Mouse (Mus musculus) granulocyte monocyte progenitor cell, adult 5-6 weeks (primary cell): ENCODE data around the gene Inpp5f. TPM values are rescaled to one million over a fixed set of nuclear protein-coding genes. Genes with fewer than 3 reads are reported as not detected.
"Not testable (repeated sequence)": the region's sequence is repeated elsewhere in the genome, so short reads cannot be mapped to it uniquely, and the experiment has no call there.

Experiments
- ATAC-seq: replicated peaks from 2 replicates; pipeline ENCODE4 v1.8.0; 2016; ENCODE audit warnings: mild to moderate bottlenecking, moderate TSS enrichment, inconsistent platforms; ENCODE audit not compliant: poor library complexity, severe bottlenecking
- total RNA-seq, 2 experiments: library from RNA; stranded (forward) in 1 of 2; stranded (reverse) in 1 of 2; fragments of 200-712, 200-1000 nt in 1 of 2; fragments of >200 nt in 1 of 2; fragmentation: Nextera tagmentation in 1 of 2; gene quantifications; 2 replicates each; pipeline ENCODE4 v1.2.3; 2014 to 2017

Inpp5f gene
- total RNA-seq (2014; fragmentation: Nextera tagmentation) (9.5 and 11.4 TPM in 2 replicates), total RNA-seq (2017) (8.7 and 17.9 TPM in 2 replicates)

DNA sequence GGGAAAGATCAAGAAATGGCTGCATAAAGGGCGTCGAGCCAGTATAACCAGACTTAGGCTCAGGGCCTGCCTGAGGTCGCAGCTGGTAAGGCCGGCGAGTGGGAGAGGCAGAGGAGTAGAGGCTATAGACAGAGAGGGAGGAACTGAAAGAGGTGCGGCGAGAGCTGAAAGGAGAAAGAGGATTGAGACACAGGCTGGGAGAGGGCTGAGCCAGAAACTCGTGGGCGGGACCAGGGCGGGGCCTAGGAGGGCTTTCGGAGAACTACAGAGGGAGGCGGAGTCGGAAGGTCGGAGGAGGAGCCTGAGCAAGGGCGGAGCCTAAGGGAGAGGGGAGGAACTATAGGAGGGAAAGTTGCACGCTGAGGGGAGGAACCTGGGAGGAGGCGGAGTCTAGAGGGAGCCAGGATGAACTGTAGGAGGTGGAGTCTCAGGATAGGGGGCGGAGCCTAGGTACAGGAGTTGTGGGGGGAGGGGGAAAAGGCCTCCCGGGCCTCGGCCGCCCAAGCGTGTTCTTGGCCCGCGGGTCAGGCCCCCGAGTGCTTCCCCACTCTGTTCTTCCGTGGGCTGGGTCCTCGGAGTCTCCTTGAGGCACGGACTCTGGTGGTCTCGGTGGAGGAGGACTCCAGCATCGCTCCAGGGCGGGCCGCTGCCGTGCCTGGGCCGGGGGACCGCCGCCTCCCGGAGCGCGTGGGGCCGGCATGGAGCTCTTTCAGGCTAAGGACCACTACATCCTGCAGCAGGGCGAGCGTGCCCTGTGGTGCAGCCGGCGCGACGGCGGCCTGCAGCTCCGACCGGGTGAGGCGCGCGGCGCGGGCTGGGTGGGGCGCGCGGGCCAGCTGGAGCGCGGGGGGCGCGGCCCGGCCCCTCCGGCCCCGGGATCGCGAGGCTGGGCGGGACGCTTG is at the start of gene Inpp5f:
Gene Inpp5f (plus strand): TSS at position 432 of the 902 bp plus-strand sequence.
- ATAC-seq: peak; percentile 97

DNA sequence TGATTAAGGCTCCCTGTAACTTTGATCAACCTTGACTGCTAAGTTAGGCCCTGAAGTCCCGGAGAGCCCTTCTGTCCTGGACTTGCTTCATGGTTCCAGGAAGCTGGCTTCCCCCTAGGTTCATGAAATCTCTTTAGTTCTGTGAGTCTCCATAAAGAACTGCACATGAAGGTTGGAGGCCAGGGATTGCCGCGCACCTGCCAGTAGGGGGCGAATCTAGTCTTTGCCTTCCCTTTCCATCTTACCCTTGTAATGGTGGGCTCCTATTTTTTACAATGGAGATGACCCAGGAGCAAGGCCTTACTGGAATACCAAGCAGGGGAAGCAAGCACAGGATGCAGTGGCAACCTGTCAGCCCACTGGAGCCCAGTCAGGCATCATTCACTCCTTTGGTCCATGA is 47.8 kb upstream of the Inpp5f start:
- peak; percentile 76 for ATAC-seq

GRCm38 (mm10) chr7:128566311-128566710 is 44.8 kb upstream of the Inpp5f start:
- no peak for ATAC-seq

GRCm38 (mm10) chr7:128567561-128568244 is 43.4 kb upstream of the Inpp5f start:
- no peak for ATAC-seq

DNA sequence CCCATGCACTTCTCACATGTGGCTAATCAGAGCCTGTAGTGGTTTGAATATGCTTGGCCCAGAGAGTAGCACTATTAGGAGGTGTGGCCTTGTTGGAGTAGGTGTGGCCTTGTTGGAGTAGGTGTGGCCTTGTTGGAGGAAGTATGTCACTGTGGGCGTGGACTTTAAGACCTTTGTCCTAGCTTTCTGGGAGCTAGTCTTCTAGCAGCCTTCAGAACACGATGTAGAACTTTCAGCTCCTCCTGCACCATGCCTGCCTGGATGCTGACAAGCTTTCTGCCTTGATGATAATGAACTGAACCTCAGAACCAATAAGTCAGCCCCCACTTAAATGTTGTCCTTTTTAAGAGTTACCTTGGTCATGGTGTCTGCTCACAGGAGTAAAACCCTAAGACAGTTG is 41.7 kb upstream of the Inpp5f start:
- not testable (repeated sequence) for ATAC-seq

GRCm38 (mm10) chr7:128569987-128570656 is 41.0 kb upstream of the Inpp5f start:
- peak; percentile 93 for ATAC-seq

DNA sequence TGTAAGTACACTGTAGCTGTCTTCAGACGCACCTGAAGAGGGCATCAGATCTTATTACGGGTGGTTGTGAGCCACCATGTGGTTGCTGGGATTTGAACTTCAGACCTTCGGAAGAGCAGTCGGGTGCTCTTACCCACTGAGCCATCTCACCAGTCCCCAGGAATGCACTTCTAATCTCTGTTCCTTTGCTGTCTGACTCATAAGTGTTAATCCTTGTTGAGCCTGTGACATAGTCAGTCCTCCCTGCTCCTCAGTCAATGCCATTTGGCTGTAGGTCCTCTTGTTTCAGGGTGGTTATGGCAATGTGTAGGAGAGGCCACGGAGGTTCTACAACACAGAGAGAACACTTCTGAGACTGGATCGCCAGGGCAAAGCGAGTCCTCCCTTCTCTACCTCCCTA is 40.5 kb upstream of the Inpp5f start:
- not testable (repeated sequence) for ATAC-seq

DNA sequence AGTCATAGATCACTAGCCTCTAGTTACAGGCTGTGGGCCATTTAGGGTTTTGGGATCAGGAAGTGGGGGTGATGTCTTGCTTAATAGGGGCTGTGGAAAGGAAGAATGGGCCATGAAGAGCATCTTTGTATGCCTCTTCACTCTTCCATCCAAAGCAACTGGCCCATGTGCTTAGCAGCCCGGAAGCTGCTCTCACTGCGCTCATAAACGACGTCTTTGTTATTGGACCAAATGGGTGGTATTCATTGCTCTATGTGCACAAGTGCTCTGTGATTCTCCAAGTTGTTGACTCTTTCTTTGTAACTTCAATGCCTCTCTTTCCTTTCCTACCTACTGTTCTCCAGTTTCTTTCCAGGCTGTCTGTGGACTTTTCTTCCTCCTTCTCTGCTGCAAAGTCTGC is 39.1 kb upstream of the Inpp5f start:
- no peak for ATAC-seq

GRCm38 (mm10) chr7:128575211-128575610 is 35.9 kb upstream of the Inpp5f start:
- ATAC-seq: no peak

DNA sequence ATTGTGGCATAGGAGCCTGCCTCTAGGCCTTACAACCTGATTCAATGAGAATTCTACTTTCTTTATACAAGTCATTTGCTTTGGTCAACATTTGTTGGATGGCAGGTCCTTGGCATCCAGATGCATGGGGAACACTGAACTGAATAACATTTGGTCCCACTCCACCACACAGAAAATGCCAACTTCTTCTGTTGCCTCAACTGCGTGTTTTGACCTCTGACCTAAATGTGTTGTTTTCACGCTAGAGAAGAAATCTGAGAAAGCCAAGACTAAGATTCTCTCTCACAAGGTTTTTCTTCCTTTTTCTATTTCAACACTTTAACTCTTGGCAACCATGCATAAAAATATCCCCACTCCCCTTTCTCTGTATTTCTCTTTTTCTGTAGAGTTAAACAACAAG is 35.3 kb upstream of the Inpp5f start:
- 0 out of 2 replicates have a peak, but pooled peaks have one; percentile 25 for ATAC-seq

DNA sequence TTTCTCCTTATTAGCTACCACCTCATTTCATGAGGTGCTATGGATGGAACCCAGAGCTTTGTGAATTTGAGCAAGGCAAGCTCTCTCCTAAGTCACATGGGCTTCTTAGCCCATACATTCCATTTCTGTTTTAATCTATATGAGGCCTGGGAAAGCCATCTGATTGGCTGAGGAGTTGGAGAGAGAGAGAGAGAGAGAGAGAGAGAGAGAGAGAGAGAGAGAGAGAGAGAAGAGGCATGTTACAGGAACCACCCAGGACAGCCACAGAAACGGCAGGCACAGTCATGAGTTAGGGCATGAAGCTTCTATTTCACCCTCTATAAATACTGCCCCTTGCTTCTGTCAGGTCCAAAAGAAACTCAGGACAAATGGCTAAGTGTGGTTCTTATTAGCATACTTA is 33.5 kb upstream of the Inpp5f start:
- ATAC-seq: no peak

DNA sequence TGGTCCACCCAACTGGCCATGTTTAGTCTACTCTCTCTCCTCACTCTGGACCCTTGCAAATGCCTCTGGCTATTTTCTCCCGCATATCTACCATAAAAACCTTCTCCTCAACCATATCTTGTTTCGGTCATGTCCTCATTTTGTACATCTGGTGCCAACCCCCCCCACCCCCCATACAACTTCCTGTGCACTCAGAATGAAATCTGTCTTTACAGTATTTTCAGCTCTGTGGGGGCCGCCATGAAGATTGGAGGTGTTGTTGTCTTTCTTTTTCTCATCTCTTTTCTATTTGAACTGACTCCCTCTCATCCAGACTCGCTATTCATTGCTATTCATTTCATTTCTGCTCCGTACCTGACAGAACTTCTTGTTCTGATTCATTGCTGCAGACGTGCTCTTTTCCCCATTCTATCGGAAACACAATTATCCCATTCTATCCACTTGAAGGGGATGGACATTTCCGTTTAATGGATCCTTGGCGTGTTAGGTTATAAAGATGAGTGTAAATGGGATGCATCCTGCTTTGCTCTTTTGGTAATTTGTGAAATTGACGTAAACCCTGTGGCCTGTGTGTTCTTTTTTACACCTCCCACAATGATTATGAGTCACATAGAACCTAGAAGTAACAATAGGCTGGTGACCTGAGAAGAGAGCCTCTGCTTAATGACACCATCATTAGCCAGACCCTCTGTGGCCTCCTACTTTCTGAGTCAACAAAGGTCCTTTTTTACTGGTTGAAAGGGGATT is 32.8 kb upstream of the Inpp5f start:
- no peak for ATAC-seq

DNA sequence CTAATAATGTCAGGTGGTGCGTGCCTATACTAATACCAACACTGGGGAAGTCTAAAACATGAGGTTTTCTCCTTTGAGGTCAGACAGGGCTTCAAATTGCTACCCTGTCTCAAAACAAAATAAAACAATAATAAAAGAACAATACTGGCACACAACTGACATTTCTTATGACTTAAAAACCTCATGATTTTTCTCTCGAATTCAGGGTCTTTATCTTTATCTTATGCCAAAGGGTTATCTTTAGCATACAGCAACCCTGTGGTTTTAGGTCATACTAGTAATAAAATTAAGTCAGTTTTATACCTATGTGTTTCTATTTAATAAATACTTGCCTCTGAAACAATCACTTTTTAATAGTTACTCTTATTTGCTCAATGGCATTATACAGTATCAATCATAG is 31.7 kb upstream of the Inpp5f start:
- ATAC-seq: no peak

DNA sequence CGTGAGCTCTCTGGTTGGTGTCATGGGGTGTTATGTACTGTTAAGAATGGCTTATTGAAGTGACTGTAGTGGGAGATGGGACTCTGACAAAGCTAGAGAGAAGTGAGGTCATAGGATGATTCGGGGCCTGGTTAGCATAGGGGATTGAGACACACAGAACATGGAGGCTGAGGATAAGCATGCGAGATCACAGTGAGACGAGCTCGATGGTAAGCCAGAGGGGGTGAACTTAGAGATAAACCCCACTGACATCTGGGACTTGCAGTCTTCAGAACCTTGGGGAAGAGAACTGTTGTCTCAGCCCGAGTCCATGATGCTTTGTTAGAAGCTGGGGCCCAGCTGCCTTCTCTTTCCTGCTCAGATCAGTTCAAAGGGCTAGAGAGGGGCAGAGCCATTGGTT is 30.8 kb upstream of the Inpp5f start:
- ATAC-seq: no peak

DNA sequence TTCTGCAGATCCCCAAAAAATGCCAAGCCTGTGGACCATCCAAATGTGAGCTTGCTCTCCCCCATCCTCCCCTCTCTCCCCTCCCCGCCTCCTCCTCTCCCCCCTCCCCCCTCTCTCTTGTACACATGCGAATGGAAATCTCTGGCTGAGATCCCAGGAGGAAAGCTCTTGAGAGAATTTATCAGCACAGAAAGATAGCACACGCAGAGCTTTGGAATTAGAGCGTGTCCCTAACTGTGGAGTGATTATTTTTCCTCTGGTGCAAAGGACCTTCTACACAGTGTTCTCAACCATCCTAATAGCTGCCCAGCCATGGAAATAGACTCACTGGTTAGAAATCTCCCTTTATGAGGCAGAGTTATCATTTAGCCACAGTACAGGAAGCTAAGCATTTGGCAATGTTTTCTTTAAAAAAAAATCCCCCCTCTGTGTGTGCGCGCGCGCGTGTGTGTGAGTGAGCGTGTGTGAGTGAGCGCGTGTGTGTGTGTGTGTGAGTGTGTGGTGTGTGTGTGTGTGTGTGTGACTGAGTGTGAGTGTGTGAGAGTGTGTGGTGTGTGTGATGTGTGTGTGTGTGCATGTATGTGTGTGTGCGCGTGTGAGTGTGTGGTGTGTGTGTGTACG is 29.2 kb upstream of the Inpp5f start:
- ATAC-seq: peak; percentile 70

DNA sequence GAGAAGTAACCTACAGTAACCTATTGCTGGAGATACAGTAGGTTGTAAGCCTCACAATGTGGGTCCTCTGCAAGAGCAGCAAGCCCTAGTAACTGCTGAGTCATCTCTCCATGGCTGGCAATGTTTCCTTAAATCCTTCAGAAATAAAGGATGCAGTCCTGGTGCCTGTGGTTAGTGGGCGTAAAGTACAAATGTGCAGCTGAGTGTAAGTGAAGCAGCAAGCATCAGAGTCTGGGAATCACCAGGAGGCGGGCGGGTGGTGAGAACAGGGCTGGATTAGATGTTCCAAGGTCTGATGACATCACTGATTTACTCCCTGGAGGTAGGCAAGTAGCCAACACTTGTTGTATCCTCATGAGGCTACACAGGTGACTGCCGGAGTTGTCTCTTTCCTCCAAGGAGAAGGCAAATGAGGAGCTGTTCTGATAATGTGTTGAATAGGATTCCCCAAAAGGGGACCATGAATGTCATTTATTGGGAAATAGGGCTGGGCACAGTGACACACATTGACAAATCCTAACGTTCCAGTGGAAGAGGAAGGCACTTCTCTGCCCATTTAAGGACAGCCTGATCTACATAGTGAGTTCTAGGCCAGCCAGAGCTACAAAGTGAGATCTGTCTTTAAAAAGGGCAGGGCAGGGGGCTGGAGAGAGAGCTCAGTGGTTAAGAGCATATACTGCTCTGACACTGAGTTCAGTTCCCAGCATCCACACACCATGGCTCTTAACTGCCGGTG is 27.7 kb upstream of the Inpp5f start:
- peak; percentile 63 for ATAC-seq

GRCm38 (mm10) chr7:128587334-128587933 is 23.7 kb upstream of the Inpp5f start:
- ATAC-seq: no peak

- no peak for ATAC-seq
Measured at GRCm38 (mm10) chr7:128591345-128592084, 19.6 kb upstream of the Inpp5f start.
